Mouse (Mus musculus): Measurements from ENCODE around the gene Dennd1a. TPM values are rescaled to one million over a fixed set of nuclear protein-coding genes. Genes with fewer than 3 reads are reported as not detected.

The Dennd1a gene
- polyA plus RNA-seq, 1 experiment = 11.9 TPM

- no peaks in the 10 kb centered on the region for H3K4me1 ChIP-seq (ENCODE audit: control insufficient read depth, insufficient read depth, low read length)
- no peak overlapping the region for H3K27ac ChIP-seq (ENCODE audit: insufficient read depth, low read length)
Measured at GRCm38 (mm10) chr2:37857472-37857871, 429.7 kb downstream of the Dennd1a start.

GRCm38 (mm10) chr2:37856955-37857354 lies 430.2 kb downstream of the Dennd1a start:
- Histone ChIP-seq H3K4me3 (ENCODE audit: low read depth, low read length) (no peak overlapping the region), H3K9ac (ENCODE audit: low read depth, poor library complexity, severe bottlenecking) (no peak overlapping the region), H3K27ac (ENCODE audit: insufficient read depth, low read length) (no peak overlapping the region), H3K36me3 (ENCODE audit: control insufficient read depth, insufficient read depth, low read length, poor library complexity, severe bottlenecking) (no peaks in the 10 kb centered on the region), H3K9me3 (replicated peaks; ENCODE audit: control insufficient read depth, insufficient read depth, low read length, poor library complexity, severe bottlenecking) (no peaks in the 10 kb centered on the region), H3K27me3 (ENCODE audit: control insufficient read depth, insufficient read depth, low read length, poor library complexity, severe bottlenecking) (no peaks in the 10 kb centered on the region), H3K4me1 (ENCODE audit: control insufficient read depth, insufficient read depth, low read length) (no peaks in the 10 kb centered on the region)
- no peak for TF ChIP-seq CTCF (IDR thresholded peaks at IDR 0.05; ENCODE audit: low read depth, low read length)
- TF ChIP-seq POLR2A (IDR thresholded peaks at IDR 0.05; ENCODE audit: insufficient read depth, low read length) = no peak
- no peak for TF ChIP-seq EP300 (IDR thresholded peaks at IDR 0.05; ENCODE audit: insufficient read depth, low read depth, low read length)

More at GRCm38 (mm10) chr2:37857472-37857871, 429.7 kb downstream of the Dennd1a start:
- TF ChIP-seq POLR2A (IDR thresholded peaks at IDR 0.05; ENCODE audit: insufficient read depth, low read length) (no peak), EP300 (IDR thresholded peaks at IDR 0.05; ENCODE audit: insufficient read depth, low read depth, low read length) (no peak), CTCF (IDR thresholded peaks at IDR 0.05; ENCODE audit: low read depth, low read length) (no peak)
- no peak overlapping the region for H3K4me3 ChIP-seq (ENCODE audit: low read depth, low read length)
- no peak overlapping the region for H3K9ac ChIP-seq (ENCODE audit: low read depth, poor library complexity, severe bottlenecking)
- no peaks in the 10 kb centered on the region for H3K27me3 ChIP-seq (ENCODE audit: control insufficient read depth, insufficient read depth, low read length, poor library complexity, severe bottlenecking)
- no peaks in the 10 kb centered on the region for H3K9me3 ChIP-seq (replicated peaks; ENCODE audit: control insufficient read depth, insufficient read depth, low read length, poor library complexity, severe bottlenecking)
- H3K36me3 ChIP-seq (ENCODE audit: control insufficient read depth, insufficient read depth, low read length, poor library complexity, severe bottlenecking) = no peaks in the 10 kb centered on the region

DNA sequence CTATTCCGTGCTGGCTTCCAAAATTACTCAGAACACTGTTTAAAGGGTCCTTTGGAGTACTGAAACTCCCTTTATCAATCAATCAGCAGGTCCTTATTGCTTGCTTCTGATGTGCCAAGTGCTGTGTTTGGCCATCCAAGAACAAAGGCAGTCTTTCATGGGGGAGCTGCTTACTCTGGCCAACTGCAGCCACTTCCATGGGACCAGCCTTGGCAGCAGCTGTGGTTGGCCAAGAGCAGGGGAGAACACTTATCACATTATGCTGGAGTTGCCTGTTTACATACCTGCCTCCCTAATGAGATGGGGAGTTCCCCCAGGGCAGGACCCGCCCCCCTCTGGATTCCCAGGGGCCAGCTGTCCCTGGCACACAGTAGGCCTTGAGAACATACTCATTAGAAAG lies 432.0 kb downstream of the Dennd1a start:
- Histone ChIP-seq H3K9ac (ENCODE audit: low read depth, poor library complexity, severe bottlenecking) (no peak overlapping the region), H3K27me3 (ENCODE audit: control insufficient read depth, insufficient read depth, low read length, poor library complexity, severe bottlenecking) (no peaks in the 10 kb centered on the region), H3K36me3 (ENCODE audit: control insufficient read depth, insufficient read depth, low read length, poor library complexity, severe bottlenecking) (no peaks in the 10 kb centered on the region), H3K27ac (ENCODE audit: insufficient read depth, low read length) (no peak overlapping the region), H3K4me3 (ENCODE audit: low read depth, low read length) (no peak overlapping the region), H3K9me3 (replicated peaks; ENCODE audit: control insufficient read depth, insufficient read depth, low read length, poor library complexity, severe bottlenecking) (no peaks in the 10 kb centered on the region), H3K4me1 (ENCODE audit: control insufficient read depth, insufficient read depth, low read length) (no peaks in the 10 kb centered on the region)
- TF ChIP-seq EP300 (IDR thresholded peaks at IDR 0.05; ENCODE audit: insufficient read depth, low read depth, low read length) = no peak

DNA sequence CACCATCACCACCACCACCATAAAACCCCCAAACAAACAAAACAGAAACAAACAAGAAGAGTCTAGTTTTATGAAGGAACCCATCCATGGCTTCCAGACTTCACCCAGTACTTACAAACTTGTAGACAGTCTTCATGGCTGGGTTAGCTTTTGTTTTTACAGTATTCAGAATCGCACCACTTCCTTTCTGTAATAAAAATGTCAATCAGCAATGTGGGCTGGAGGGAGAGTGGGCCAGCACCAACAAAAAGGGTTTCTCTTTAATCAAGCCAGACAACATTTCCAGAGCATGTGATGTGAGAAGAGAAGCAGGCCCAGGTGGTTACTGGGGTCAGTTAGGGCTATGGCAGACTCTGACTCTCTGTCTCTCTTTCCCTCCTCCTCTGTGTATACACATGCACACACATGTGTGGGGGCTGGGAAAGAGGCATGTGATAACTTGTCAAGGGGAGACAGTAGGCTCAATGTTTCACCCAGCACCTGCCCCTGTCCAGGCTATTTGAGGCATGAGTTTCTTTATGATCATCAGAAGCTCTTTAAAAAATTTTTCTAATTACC lies 433.2 kb downstream of the Dennd1a start:
- Histone ChIP-seq H3K4me1 (ENCODE audit: control insufficient read depth, insufficient read depth, low read length) (no peaks in the 10 kb centered on the region), H3K9ac (ENCODE audit: low read depth, poor library complexity, severe bottlenecking) (no peak overlapping the region), H3K36me3 (ENCODE audit: control insufficient read depth, insufficient read depth, low read length, poor library complexity, severe bottlenecking) (no peaks in the 10 kb centered on the region), H3K9me3 (replicated peaks; ENCODE audit: control insufficient read depth, insufficient read depth, low read length, poor library complexity, severe bottlenecking) (no peaks in the 10 kb centered on the region), H3K27ac (ENCODE audit: insufficient read depth, low read length) (no peak overlapping the region), H3K27me3 (ENCODE audit: control insufficient read depth, insufficient read depth, low read length, poor library complexity, severe bottlenecking) (no peaks in the 10 kb centered on the region), H3K4me3 (ENCODE audit: low read depth, low read length) (no peak overlapping the region)
- no peak for TF ChIP-seq EP300 (IDR thresholded peaks at IDR 0.05; ENCODE audit: insufficient read depth, low read depth, low read length)
- TF ChIP-seq POLR2A (IDR thresholded peaks at IDR 0.05; ENCODE audit: insufficient read depth, low read length) = no peak
- no peak for TF ChIP-seq CTCF (IDR thresholded peaks at IDR 0.05; ENCODE audit: low read depth, low read length)

DNA sequence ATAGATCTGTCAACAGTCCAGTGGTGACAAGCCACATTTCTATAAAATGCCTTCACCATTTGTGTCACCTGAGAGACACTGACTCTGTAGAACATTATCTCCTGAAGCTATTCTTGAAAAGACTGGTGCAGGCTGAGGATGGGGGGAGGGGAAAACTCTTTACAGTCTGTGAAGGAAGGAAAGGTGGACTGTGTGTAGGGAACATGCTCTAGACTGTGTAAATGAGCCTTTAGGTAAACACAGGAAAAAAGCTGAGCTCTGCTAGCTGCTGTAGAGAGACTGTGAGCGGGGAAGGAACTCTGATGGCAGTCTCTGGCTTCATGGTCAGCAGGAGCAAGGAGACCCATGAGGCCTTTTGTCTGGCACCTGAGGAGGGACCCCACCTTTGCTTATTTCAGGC lies 436.6 kb downstream of the Dennd1a start:
- Histone ChIP-seq H3K9ac (ENCODE audit: low read depth, poor library complexity, severe bottlenecking) (no peak overlapping the region), H3K36me3 (ENCODE audit: control insufficient read depth, insufficient read depth, low read length, poor library complexity, severe bottlenecking) (no peaks in the 10 kb centered on the region), H3K4me1 (ENCODE audit: control insufficient read depth, insufficient read depth, low read length) (no peaks in the 10 kb centered on the region), H3K27me3 (ENCODE audit: control insufficient read depth, insufficient read depth, low read length, poor library complexity, severe bottlenecking) (no peaks in the 10 kb centered on the region), H3K27ac (ENCODE audit: insufficient read depth, low read length) (no peak overlapping the region), H3K4me3 (ENCODE audit: low read depth, low read length) (no peak overlapping the region), H3K9me3 (replicated peaks; ENCODE audit: control insufficient read depth, insufficient read depth, low read length, poor library complexity, severe bottlenecking) (no peaks in the 10 kb centered on the region)
- TF ChIP-seq POLR2A (IDR thresholded peaks at IDR 0.05; ENCODE audit: insufficient read depth, low read length) = no peak
- no peak for TF ChIP-seq CTCF (IDR thresholded peaks at IDR 0.05; ENCODE audit: low read depth, low read length)
- no peak for TF ChIP-seq EP300 (IDR thresholded peaks at IDR 0.05; ENCODE audit: insufficient read depth, low read depth, low read length)

DNA sequence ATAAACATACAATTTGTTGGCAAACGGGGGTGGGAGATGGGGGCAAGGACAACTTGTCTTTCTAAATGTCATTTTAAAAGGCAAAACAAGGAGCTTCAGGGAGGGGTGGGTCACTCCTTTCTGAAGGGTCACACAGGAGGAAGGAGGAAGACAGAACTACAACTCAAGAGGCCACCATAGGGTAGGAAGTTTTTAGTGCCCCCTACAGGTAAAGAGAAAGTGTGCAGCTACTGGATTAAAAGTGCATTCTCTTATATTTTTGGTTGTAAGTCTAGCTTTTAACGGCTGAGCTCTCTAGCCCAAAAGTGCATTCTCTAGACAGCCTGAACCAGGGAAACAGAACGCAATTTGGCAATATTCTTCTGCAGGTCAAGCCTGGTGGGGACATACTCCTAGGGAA lies 437.8 kb downstream of the Dennd1a start:
- no peak overlapping the region for H3K4me3 ChIP-seq (ENCODE audit: low read depth, low read length)
- no peaks in the 10 kb centered on the region for H3K9me3 ChIP-seq (replicated peaks; ENCODE audit: control insufficient read depth, insufficient read depth, low read length, poor library complexity, severe bottlenecking)
- no peak overlapping the region for H3K27ac ChIP-seq (ENCODE audit: insufficient read depth, low read length)
- TF ChIP-seq CTCF (IDR thresholded peaks at IDR 0.05; ENCODE audit: low read depth, low read length) = no peak
- no peak for TF ChIP-seq EP300 (IDR thresholded peaks at IDR 0.05; ENCODE audit: insufficient read depth, low read depth, low read length)
- no peak for TF ChIP-seq POLR2A (IDR thresholded peaks at IDR 0.05; ENCODE audit: insufficient read depth, low read length)
- no peak overlapping the region for H3K9ac ChIP-seq (ENCODE audit: low read depth, poor library complexity, severe bottlenecking)
- no peaks in the 10 kb centered on the region for H3K36me3 ChIP-seq (ENCODE audit: control insufficient read depth, insufficient read depth, low read length, poor library complexity, severe bottlenecking)
- H3K27me3 ChIP-seq (ENCODE audit: control insufficient read depth, insufficient read depth, low read length, poor library complexity, severe bottlenecking) = no peaks in the 10 kb centered on the region
- no peaks in the 10 kb centered on the region for H3K4me1 ChIP-seq (ENCODE audit: control insufficient read depth, insufficient read depth, low read length)

Measured in ES-Bruce4 (cell line).